Mouse (Mus musculus): Measurements from ENCODE around the gene Pex1.

- TF ChIP-seq GATA1 (IDR thresholded peaks at IDR 0.05; ENCODE audit: low read length) (no peak), TAL1 (IDR thresholded peaks at IDR 0.05; ENCODE audit: low read length) (no peak)
These were observed 1.3 kb downstream of the Pex1 start for GRCm38 (mm10) chr5:3597171-3597570.
